Mouse (Mus musculus) olfactory bulb, adult 2 months (tissue): ENCODE data around the gene 1700011L22Rik. TPM values are rescaled to one million over a fixed set of nuclear protein-coding genes. Genes with fewer than 3 reads are reported as not detected.

ENCODE experiments used
- H3K27ac ChIP-seq: fragments of 200-500 bp; 2 replicates; pipeline ENCODE4 v1.5.1; 2012; ENCODE audit warnings: low read depth, low read length; ENCODE audit not compliant: insufficient read depth
- H3K4me1 ChIP-seq: fragments of 200-500 bp; 2 replicates; pipeline ENCODE4 v1.6.1; 2012; ENCODE audit warnings: low read length; ENCODE audit not compliant: control insufficient read depth, insufficient read depth
- H3K4me3 ChIP-seq: fragments of 200-500 bp; 2 replicates; pipeline ENCODE4 v1.5.1; 2012; ENCODE audit warnings: mild to moderate bottlenecking, low read depth, low read length, moderate library complexity; ENCODE audit not compliant: insufficient read depth
- CTCF ChIP-seq: fragments of 200-500 bp; IDR thresholded peaks from 2 replicates; pipeline ENCODE4 v1.5.1; 2012; ENCODE audit warnings: low read depth, mild to moderate bottlenecking, low read length, moderate library complexity; ENCODE audit not compliant: insufficient read depth
- POLR2A ChIP-seq: fragments of 200-500 bp; IDR thresholded peaks from 2 replicates; pipeline ENCODE4 v1.6.1; 2012; ENCODE audit warnings: mild to moderate bottlenecking, low read depth, low read length, moderate library complexity; ENCODE audit not compliant: insufficient read depth
- WGBS: fragments of 180-500 bp; shearing (Covaris S2); methylation state at CpG from one replicate; pipeline ENCODE4 v1.1.7; 2018; 5-methylcytosine and 5-hydroxymethylcytosine counted together
- polyA plus RNA-seq: library from polyadenylated mRNA; stranded (reverse); fragments of >200 nt; gene quantifications from 2 replicates; pipeline ENCODE4 v1.2.4, GENCODE M21; 2012; ENCODE audit warnings: low replicate concordance; ENCODE audit not compliant: missing spikeins, insufficient read depth, insufficient read length

The 1700011L22Rik gene
- polyA plus RNA-seq, 1 experiment, result not detected

GRCm38 (mm10) chr8:79173606-79174005, 74.8 kb downstream of the 1700011L22Rik start:
- 68% methylated on average over 4 of the region's 4 CpGs for WGBS

GRCm38 (mm10) chr8:79165276-79165675, 83.1 kb downstream of the 1700011L22Rik start:
- no peak overlapping the region for H3K4me3 ChIP-seq
- H3K27ac ChIP-seq, result no peak overlapping the region
- WGBS, result 86% methylated on average over 3 of the region's 3 CpGs
- H3K4me1 ChIP-seq, result no peaks in the 10 kb centered on the region
- TF ChIP-seq POLR2A (no peak), CTCF (no peak)

More at GRCm38 (mm10) chr8:79173606-79174005, 74.8 kb downstream of the 1700011L22Rik start:
- Histone ChIP-seq H3K4me3 (no peak overlapping the region), H3K27ac (no peak overlapping the region), H3K4me1 (peaks cover 3% of the 10 kb centered on the region; the same call in 1 of the 2 replicates)
- no peak for TF ChIP-seq POLR2A
- no peak for TF ChIP-seq CTCF

GRCm38 (mm10) chr8:79164336-79164735, 84.0 kb downstream of the 1700011L22Rik start:
- Histone ChIP-seq H3K4me3 (no peak overlapping the region), H3K27ac (no peak overlapping the region)

GRCm38 (mm10) chr8:79162533-79163308, 85.6 kb downstream of the 1700011L22Rik start:
- no peak for TF ChIP-seq CTCF
- no peak for TF ChIP-seq POLR2A
- H3K4me3 ChIP-seq, result no peak overlapping the region
- no peak overlapping the region for H3K27ac ChIP-seq
- WGBS, result 37% methylated on average over 10 of the region's 10 CpGs
- H3K4me1 ChIP-seq, result no peaks in the 10 kb centered on the region

More at GRCm38 (mm10) chr8:79164336-79164735, 84.0 kb downstream of the 1700011L22Rik start:
- TF ChIP-seq POLR2A (no peak), CTCF (no peak)
- no peaks in the 10 kb centered on the region for H3K4me1 ChIP-seq
- WGBS, result 10% methylated on average over 1 of the region's 1 CpGs

- Histone ChIP-seq H3K4me3 (no peak overlapping the region), H3K27ac (no peak overlapping the region), H3K4me1 (no peaks in the 10 kb centered on the region)
- TF ChIP-seq CTCF, result no peak
- no peak for TF ChIP-seq POLR2A
- WGBS, result 87% methylated on average over 4 of the region's 4 CpGs
Measured at GRCm38 (mm10) chr8:79161172-79161778, 87.1 kb downstream of the 1700011L22Rik start.

Other genes starting within 250 kb of the 1700011L22Rik start
- not detected in 2 replicates for gene Zfp827, start 220.1 kb downstream of the 1700011L22Rik start, polyA plus RNA-seq
- gene Mmaa, start 46.4 kb upstream of the 1700011L22Rik start, polyA plus RNA-seq, result not detected in 2 replicates
- gene Smad1, start 150.9 kb upstream of the 1700011L22Rik start, polyA plus RNA-seq, result not detected in 2 replicates